Mouse (Mus musculus) colon, adult 2 months (tissue): ENCODE results near the gene Cfap70. TPM values are rescaled to one million over a fixed set of nuclear protein-coding genes. Genes with fewer than 3 reads are reported as not detected.

Source experiments
- polyA plus RNA-seq: library from polyadenylated mRNA; depleted of rRNA; stranded (reverse); fragments of >200 nt; gene quantifications from 2 replicates; pipeline ENCODE4 v1.2.3, GENCODE M21; 2012; rRNA removed

The Cfap70 gene
- polyA plus RNA-seq: not detected in 2 replicates

GRCm38 (mm10) chr14:20451765-20452331 is at the start of gene Cfap70:
Gene Cfap70 (minus strand): TSS chr14:20452226.

GRCm38 (mm10) chr14:20496603-20497002 is 44.6 kb upstream of the Cfap70 start, which contains the start of gene Mss51:
Gene Mss51 (minus strand): TSS chr14:20496901.

GRCm38 (mm10) chr14:20479291-20480194 is 27.5 kb upstream of the Cfap70 start, which contains the start of gene Anxa7:
Gene Anxa7 (minus strand): TSS chr14:20480133.

GRCm38 (mm10) chr14:20393205-20393913 is 58.7 kb downstream of the Cfap70 start, which contains the start of gene Mrps16:
Gene Mrps16 (minus strand): TSS chr14:20393634.

GRCm38 (mm10) chr14:20388441-20389129 is 63.4 kb downstream of the Cfap70 start, which contains the start of gene Dnajc9:
Gene Dnajc9 (minus strand): TSS chr14:20388910.

GRCm38 (mm10) chr14:20347991-20348541 is 104.0 kb downstream of the Cfap70 start, which contains the start of the genes Ecd and Fam149b:
Gene Ecd (minus strand): TSS chr14:20348121.
Gene Fam149b (plus strand): TSS chr14:20348162.

Other genes starting within 250 kb of the Cfap70 start
- gene Kcnk16, start 183.0 kb downstream of the Cfap70 start, polyA plus RNA-seq: 0.57 and 1.5 TPM in 2 replicates
- gene Nudt13, start 157.5 kb downstream of the Cfap70 start, polyA plus RNA-seq: 9.3 and 12.8 TPM in 2 replicates
- 12.6 and 12.9 TPM in 2 replicates for gene Ecd, start 104.1 kb downstream of the Cfap70 start, polyA plus RNA-seq
- gene Fam149b, start 104.1 kb downstream of the Cfap70 start, polyA plus RNA-seq: 18.7 and 21.1 TPM in 2 replicates
- gene Dnajc9, start 63.3 kb downstream of the Cfap70 start, polyA plus RNA-seq: 27.8 and 28.4 TPM in 2 replicates
- gene Mrps16, start 58.6 kb downstream of the Cfap70 start, polyA plus RNA-seq: 32.7 and 39.5 TPM in 2 replicates
- gene Anxa7, start 27.9 kb upstream of the Cfap70 start, polyA plus RNA-seq: 85.3 and 124 TPM in 2 replicates
- 0.21 and 0.22 TPM in 2 replicates for gene Mss51, start 44.7 kb upstream of the Cfap70 start, polyA plus RNA-seq
- gene Ppp3cb, start 94.3 kb upstream of the Cfap70 start, polyA plus RNA-seq: 4.3 and 4.9 TPM in 2 replicates
- 3.3 and 4.1 TPM in 2 replicates for gene Usp54, start 188.8 kb upstream of the Cfap70 start, polyA plus RNA-seq
- gene Myoz1, start 204.3 kb upstream of the Cfap70 start, polyA plus RNA-seq: not detected in 2 replicates
- gene Synpo2l, start 216.1 kb upstream of the Cfap70 start, polyA plus RNA-seq: 0.05 and 0.07 TPM in 2 replicates
- gene Sec24c, start 222.1 kb upstream of the Cfap70 start, polyA plus RNA-seq: 199 and 228 TPM in 2 replicates
- 14.9 and 23.9 TPM in 2 replicates for gene Fut11, start 242.7 kb upstream of the Cfap70 start, polyA plus RNA-seq